8 mouse cellular contexts compared by ENCODE assay signal in genomic region chr14:48751751-48752578, GRCm38 (mm10).
A peak's percentile ranks its signal among the peaks of the same experiment; 100 is the strongest.
DNase-seq lines count a peak whose midpoint lies in the region; ATAC-seq and TF ChIP-seq lines count a peak whose summit lies in the region.
"Had no signal": no experiment of that assay in that cellular context is flagged by ENCODE, and none has a peak within 500 bp of the region (broad histone marks: within the 10 kb centered on the region; RNA-seq: fewer than 3 reads in every experiment).

No protein-coding gene starts in this region.

- H3K27me3 ChIP-seq in E14TG2a.4 (ENCODE audit: insufficient read depth, low read length), result peaks cover 21% of the 10 kb centered on the region
- no peaks in the 10 kb centered on the region for H3K27me3 ChIP-seq in hindbrain, embryonic 12.5 days
- H3K27me3 ChIP-seq in midbrain, embryonic 12.5 days, result no peaks in the 10 kb centered on the region; the same call in 1 of the 2 replicates

- H3K36me3 ChIP-seq in E14TG2a.4 (ENCODE audit: insufficient read depth, low read length), result no peaks in the 10 kb centered on the region
- no peaks in the 10 kb centered on the region for H3K36me3 ChIP-seq in hindbrain, embryonic 12.5 days
- no peaks in the 10 kb centered on the region for H3K36me3 ChIP-seq in midbrain, embryonic 12.5 days

- ATAC-seq in hindbrain, embryonic 12.5 days (ENCODE audit: low FRiP score), result no peak
- ATAC-seq in midbrain, embryonic 12.5 days (ENCODE audit: low FRiP score, low read depth), result peak; percentile 48; the same call in 1 of the 2 replicates
- no peak for ATAC-seq in inflammation-experienced regulatory T-cells, adult 6 months

- peak overlapping the region; percentile 42 for H3K4me2 ChIP-seq in hindbrain, embryonic 12.5 days (replicated peaks)
- H3K4me2 ChIP-seq in midbrain, embryonic 12.5 days (replicated peaks), result peak overlapping the region; percentile 48

- no peak overlapping the region for H3K27ac ChIP-seq in hindbrain, embryonic 12.5 days
- peak overlapping the region; percentile 91 for H3K27ac ChIP-seq in midbrain, embryonic 12.5 days (replicated peaks)

- peaks cover 3% of the 10 kb centered on the region; the same call in 1 of the 2 replicates for H3K9me3 ChIP-seq in E14TG2a.4 (ENCODE audit: low read length)
- no peaks in the 10 kb centered on the region for H3K9me3 ChIP-seq in hindbrain, embryonic 12.5 days (replicated peaks)
- H3K9me3 ChIP-seq in midbrain, embryonic 12.5 days, result no peaks in the 10 kb centered on the region

- WGBS in hindbrain, embryonic 12.5 days, result 16% methylated on average over 18 of the region's 18 CpGs
- WGBS in midbrain, embryonic 12.5 days, result 4% methylated on average over 18 of the region's 18 CpGs

- H3K4me1 ChIP-seq in E14TG2a.4 (replicated peaks; ENCODE audit: low read depth, low read length), result peaks cover 81% of the 10 kb centered on the region
- peaks cover 31% of the 10 kb centered on the region for H3K4me1 ChIP-seq in hindbrain, embryonic 12.5 days
- H3K4me1 ChIP-seq in midbrain, embryonic 12.5 days, result peaks cover 45% of the 10 kb centered on the region

- H3K4me3 ChIP-seq in E14TG2a.4 (replicated peaks; ENCODE audit: low read length), result peak overlapping the region; percentile 17
- H3K4me3 ChIP-seq in hindbrain, embryonic 12.5 days, result peak overlapping the region; percentile 6; the same call in 1 of the 2 replicates
- H3K4me3 ChIP-seq in midbrain, embryonic 12.5 days, result peak overlapping the region; percentile 12

- no peak overlapping the region for H3K9ac ChIP-seq in hindbrain, embryonic 12.5 days
- peak overlapping the region; percentile 43 for H3K9ac ChIP-seq in midbrain, embryonic 12.5 days (replicated peaks)

- peak; percentile 47 for DNase-seq in embryo, embryonic 10 days (ENCODE audit: low spot score)
- DNase-seq in left cerebral cortex, adult 11 months (ENCODE audit: low spot score), result no peak
- DNase-seq in right cerebral cortex, postnatal 10 days (ENCODE audit: low spot score in 2 of 2), result no peak
- DNase-seq: layer of hippocampus, postnatal 36 days had no signal

- TF ChIP-seq CTCF in E14TG2a.4 (conservative IDR thresholded peaks at IDR 0.05; ENCODE audit: low read length), result no peak
